Comparison of ENCODE assay signal across 8 mouse cellular contexts in genomic region chr19:44989567-44990495, GRCm38 (mm10). TPM values are rescaled to one million over a fixed set of nuclear protein-coding genes. Genes with fewer than 3 reads are reported as not detected.
DNase-seq lines count a peak whose midpoint lies in the region; ATAC-seq and TF ChIP-seq lines count a peak whose summit lies in the region.

No protein-coding gene starts in this region.

- H3K4me3 ChIP-seq in G1E (ENCODE audit: low read depth, low read length), result peak overlapping the region; percentile 69; the same call in 1 of the 2 replicates
- H3K4me3 ChIP-seq in forebrain, postnatal 0 days (ENCODE audit: low read depth, low read length), result peak overlapping the region; percentile 85
- H3K4me3 ChIP-seq in neural tube, embryonic 15.5 days (replicated peaks), result peak overlapping the region; percentile 87

- peak; percentile 19 for DNase-seq in embryo, embryonic 11 days
- no peak for DNase-seq in embryo, embryonic 9.5 days (ENCODE audit: extremely low spot score)
- no peak for DNase-seq in G1E (ENCODE audit: low spot score)
- no peak for DNase-seq in forebrain, postnatal 0 days
- DNase-seq in kidney, postnatal 4 days, result peak; percentile 40 to 59
- DNase-seq in gastrocnemius, postnatal 25 days, result no peak
- no peak for DNase-seq in gastrocnemius, postnatal 10 days

- H3K4me2 ChIP-seq in forebrain, postnatal 0 days (ENCODE audit: low read depth), result peak overlapping the region; percentile 85
- H3K4me2 ChIP-seq in neural tube, embryonic 15.5 days, result peak overlapping the region; percentile 85

- WGBS in forebrain, postnatal 0 days, result 8% methylated on average over 22 of the region's 22 CpGs
- 6% methylated on average over 21 of the region's 22 CpGs for WGBS in neural tube, embryonic 15.5 days

- H3K9me3 ChIP-seq in G1E (replicated peaks), result no peaks in the 10 kb centered on the region
- H3K9me3 ChIP-seq in forebrain, postnatal 0 days (ENCODE audit: low read length), result no peaks in the 10 kb centered on the region
- no peaks in the 10 kb centered on the region for H3K9me3 ChIP-seq in neural tube, embryonic 15.5 days (replicated peaks)

- no peak for TF ChIP-seq CTCF in G1E (IDR thresholded peaks at IDR 0.05; ENCODE audit: low read depth, low read length)
- TF ChIP-seq CTCF in forebrain, postnatal 0 days (IDR thresholded peaks at IDR 0.05; ENCODE audit: low read depth), result no peak

- peaks cover 34% of the 10 kb centered on the region for H3K4me1 ChIP-seq in G1E (ENCODE audit: insufficient read depth, low read depth, low read length)
- peaks cover 19% of the 10 kb centered on the region for H3K4me1 ChIP-seq in forebrain, postnatal 0 days (ENCODE audit: insufficient read depth)
- peaks cover 41% of the 10 kb centered on the region for H3K4me1 ChIP-seq in neural tube, embryonic 15.5 days

- H3K9ac ChIP-seq in forebrain, postnatal 0 days, result peak overlapping the region; percentile 95
- peak overlapping the region; percentile 84 for H3K9ac ChIP-seq in neural tube, embryonic 15.5 days (replicated peaks)

- peaks cover under 1% of the 10 kb centered on the region for H3K36me3 ChIP-seq in G1E (replicated peaks)
- H3K36me3 ChIP-seq in forebrain, postnatal 0 days (ENCODE audit: insufficient read depth), result peaks cover 15% of the 10 kb centered on the region
- H3K36me3 ChIP-seq in neural tube, embryonic 15.5 days, result peaks cover 24% of the 10 kb centered on the region

- no peak for ATAC-seq in G1E (ENCODE audit: extremely low read depth, insufficient number of reproducible peaks, low FRiP score, poor library complexity, severe bottlenecking)
- ATAC-seq in forebrain, postnatal 0 days, result peak; percentile 1; the same call in 1 of the 2 replicates
- ATAC-seq in neural tube, embryonic 15.5 days (ENCODE audit: low FRiP score), result peak; percentile 27; the same call in 1 of the 2 replicates

- H3K27me3 ChIP-seq in G1E (ENCODE audit: insufficient read depth, low read length), result peaks cover 58% of the 10 kb centered on the region
- no peaks in the 10 kb centered on the region for H3K27me3 ChIP-seq in forebrain, postnatal 0 days (ENCODE audit: insufficient read depth, low read length)
- H3K27me3 ChIP-seq in neural tube, embryonic 15.5 days (replicated peaks), result 0 out of 2 replicates have a peak, but pooled peaks cover 2% of the 10 kb centered on the region

- peak overlapping the region; percentile 64; the same call in 1 of the 2 replicates for H3K27ac ChIP-seq in forebrain, postnatal 0 days (ENCODE audit: low read depth, low read length)
- peak overlapping the region; percentile 78 for H3K27ac ChIP-seq in neural tube, embryonic 15.5 days (replicated peaks)

RNA-seq across cellular contexts. Expression of gene Sema4g, which starts 0.9 kb away (rescaled TPM):
- total RNA-seq in G1E (2014; fragmentation: Nextera tagmentation) (0.30 TPM in 1 of 2 replicates, not detected in the other), G1E (2017) (0.12 and 0.22 TPM in 2 replicates)
- polyA plus RNA-seq in G1E (2012), result 0.11 and 0.13 TPM in 2 replicates
- 35.9 and 54.7 TPM in 2 replicates for total RNA-seq in forebrain, postnatal 0 days (2014; rRNA removed)
- polyA plus RNA-seq in forebrain, postnatal 0 days (2015; fragmentation: Nextera tagmentation; extraction: Ambion mirVana), result 8.2 and 12.1 TPM in 2 replicates
- 17.4 and 19.4 TPM in 2 replicates for polyA plus RNA-seq in neural tube, embryonic 15.5 days (2015; fragmentation: Nextera tagmentation; extraction: Ambion mirVana)
- total RNA-seq in gastrocnemius, postnatal 25 days (2021), result under 1 TPM; 0.19 to 0.33 TPM
- 1 to 10 TPM; 1.6 TPM for total RNA-seq in gastrocnemius, postnatal 10 days (2021)

RNA-seq across cellular contexts. Expression of gene Twnk, which starts 15.6 kb away (rescaled TPM):
- total RNA-seq in G1E (2014; fragmentation: Nextera tagmentation), result 19.3 and 22.4 TPM in 2 replicates
- total RNA-seq in G1E (2017), result 20.4 and 22.0 TPM in 2 replicates
- 14.1 and 14.7 TPM in 2 replicates for polyA plus RNA-seq in G1E (2012)
- total RNA-seq in forebrain, postnatal 0 days (2014; rRNA removed), result 7.7 and 8.6 TPM in 2 replicates
- 8.8 and 10.8 TPM in 2 replicates for polyA plus RNA-seq in forebrain, postnatal 0 days (2015; fragmentation: Nextera tagmentation; extraction: Ambion mirVana)
- polyA plus RNA-seq in neural tube, embryonic 15.5 days (2015; fragmentation: Nextera tagmentation; extraction: Ambion mirVana), result 12.9 and 15.8 TPM in 2 replicates
- 10 to 100 TPM; 16.2 to 16.6 TPM for total RNA-seq in gastrocnemius, postnatal 25 days (2021)
- 10 to 100 TPM; 13.8 to 14.7 TPM for total RNA-seq in gastrocnemius, postnatal 10 days (2021)

RNA-seq across cellular contexts. Expression of gene Mrpl43, which starts 16.4 kb away (rescaled TPM):
- 35.6 and 41.8 TPM in 2 replicates for total RNA-seq in G1E (2014; fragmentation: Nextera tagmentation)
- total RNA-seq in G1E (2017), result 39.7 and 42.2 TPM in 2 replicates
- polyA plus RNA-seq in G1E (2012), result 91.6 and 94.7 TPM in 2 replicates
- 60.6 and 62.2 TPM in 2 replicates for total RNA-seq in forebrain, postnatal 0 days (2014; rRNA removed)
- polyA plus RNA-seq in forebrain, postnatal 0 days (2015; fragmentation: Nextera tagmentation; extraction: Ambion mirVana), result 85.7 and 99.2 TPM in 2 replicates
- polyA plus RNA-seq in neural tube, embryonic 15.5 days (2015; fragmentation: Nextera tagmentation; extraction: Ambion mirVana), result 89.1 and 96.2 TPM in 2 replicates
- total RNA-seq in gastrocnemius, postnatal 25 days (2021), result 10 to 100 TPM; 32.8 to 36.4 TPM
- total RNA-seq in gastrocnemius, postnatal 10 days (2021), result 10 to 100 TPM; 32.4 to 33.7 TPM

RNA-seq across cellular contexts. Expression of gene Lzts2, which starts 24.4 kb away (rescaled TPM):
- total RNA-seq in G1E (2014; fragmentation: Nextera tagmentation), result 25.6 and 32.7 TPM in 2 replicates
- 21.7 and 28.5 TPM in 2 replicates for total RNA-seq in G1E (2017)
- 122 and 157 TPM in 2 replicates for polyA plus RNA-seq in G1E (2012)
- 26.6 and 29.3 TPM in 2 replicates for total RNA-seq in forebrain, postnatal 0 days (2014; rRNA removed)
- polyA plus RNA-seq in forebrain, postnatal 0 days (2015; fragmentation: Nextera tagmentation; extraction: Ambion mirVana), result 14.6 and 15.0 TPM in 2 replicates
- 23.4 and 28.2 TPM in 2 replicates for polyA plus RNA-seq in neural tube, embryonic 15.5 days (2015; fragmentation: Nextera tagmentation; extraction: Ambion mirVana)
- 10 to 100 TPM; 19.2 to 22.9 TPM for total RNA-seq in gastrocnemius, postnatal 25 days (2021)
- total RNA-seq in gastrocnemius, postnatal 10 days (2021), result 10 to 100 TPM; 35.4 to 43.4 TPM

RNA-seq across cellular contexts. Expression of gene Pdzd7, which starts 55.7 kb away (rescaled TPM):
- total RNA-seq in G1E (2014; fragmentation: Nextera tagmentation) (not detected in 2 replicates), G1E (2017) (0.05 TPM in 1 of 2 replicates, not detected in the other)
- polyA plus RNA-seq in G1E (2012), result 0.02 and 0.04 TPM in 2 replicates
- total RNA-seq in forebrain, postnatal 0 days (2014; rRNA removed), result 5.2 and 6.4 TPM in 2 replicates
- 1.6 and 1.9 TPM in 2 replicates for polyA plus RNA-seq in forebrain, postnatal 0 days (2015; fragmentation: Nextera tagmentation; extraction: Ambion mirVana)
- polyA plus RNA-seq in neural tube, embryonic 15.5 days (2015; fragmentation: Nextera tagmentation; extraction: Ambion mirVana), result 1.5 and 2.6 TPM in 2 replicates
- 1 to 10 TPM; 5.4 to 5.9 TPM for total RNA-seq in gastrocnemius, postnatal 25 days (2021)
- total RNA-seq in gastrocnemius, postnatal 10 days (2021), result 10 to 100 TPM; 12.4 to 19.5 TPM

Comparison
In these comparisons a context has a peak if more than half of its experiments do, and no peak if none do; other contexts are left out.
1. DNase-seq: peak in embryo, embryonic 11 days (single experiment) and kidney, postnatal 4 days (2 of 2); none in embryo, embryonic 9.5 days (single experiment), G1E (single experiment), forebrain, postnatal 0 days (single experiment), gastrocnemius, postnatal 25 days (single experiment) and gastrocnemius, postnatal 10 days (single experiment).
2. RNA of gene Sema4g, which starts 0.9 kb away (total RNA-seq): 35.9 to 54.7 TPM in forebrain, postnatal 0 days; 1.6 TPM in gastrocnemius, postnatal 10 days, 0.19 to 0.33 TPM in gastrocnemius, postnatal 25 days and 0.12 to 0.30 TPM in G1E; every median in the first group is over 10 times any median in the second.
3. Peak in every context shown above with its lines, with median percentiles within 50 percentile points of each other: H3K4me3 ChIP-seq.